Mouse (Mus musculus): ENCODE measurements around the gene Reps1. TPM values are rescaled to one million over a fixed set of nuclear protein-coding genes. Genes with fewer than 3 reads are reported as not detected.

The Reps1 gene
- polyA plus RNA-seq, 1 experiment from 2014 or later = 36.5 TPM

Other genes with a start within 250 kb of the Reps1 start
- 5.4 and 5.8 TPM in 2 replicates for gene Heca, start 107.8 kb upstream of the Reps1 start, polyA plus RNA-seq (2016; fragmentation: Nextera tagmentation; extraction: Ambion mirVana)
- gene Abracl, start 32.6 kb upstream of the Reps1 start, polyA plus RNA-seq (2016; fragmentation: Nextera tagmentation; extraction: Ambion mirVana) = 164 and 170 TPM in 2 replicates
- gene Ect2l, start 155.0 kb downstream of the Reps1 start, polyA plus RNA-seq (2016; fragmentation: Nextera tagmentation; extraction: Ambion mirVana) = 0.23 and 0.48 TPM in 2 replicates
- gene Ccdc28a, start 179.1 kb downstream of the Reps1 start, polyA plus RNA-seq (2016; fragmentation: Nextera tagmentation; extraction: Ambion mirVana) = 7.3 and 8.2 TPM in 2 replicates